Mouse (Mus musculus) CH12.LX (cell line): ENCODE data around the gene Yaf2. TPM values are rescaled to one million over a fixed set of nuclear protein-coding genes. Genes with fewer than 3 reads are reported as not detected.

Experiments used
- DNase-seq: peaks from one replicate; pipeline ENCODE4 v3.0.0-alpha.2; 2013; ENCODE audit errors: extremely low read depth
- H3K27ac ChIP-seq: 2 replicates; pipeline ENCODE4 v1.5.1; 2012; ENCODE audit warnings: low read depth, mild to moderate bottlenecking, control low read depth, moderate library complexity; ENCODE audit not compliant: insufficient read depth
- H3K27me3 ChIP-seq: replicated peaks from 2 replicates; pipeline ENCODE3; 2012; ENCODE audit warnings: inconsistent platforms
- H3K36me3 ChIP-seq, 2 experiments: replicated peaks in 1 of 2; 2 replicates each; pipeline versions ENCODE3 to v1.6.1; 2012; ENCODE audit warnings: inconsistent platforms in 1 of 2, low read length in 1 of 2, mild to moderate bottlenecking in 1 of 2, mixed read lengths in 1 of 2, moderate library complexity in 1 of 2; ENCODE audit not compliant: control insufficient read depth in 1 of 2, insufficient read depth in 1 of 2
- H3K4me1 ChIP-seq, 2 experiments: 2 replicates each; pipeline ENCODE4 v1.6.1; 2012; ENCODE audit warnings: inconsistent platforms in 1 of 2, moderate library complexity in 1 of 2; ENCODE audit not compliant: insufficient read depth in 2 of 2, control insufficient read depth in 1 of 2
- H3K4me2 ChIP-seq: 2 replicates; pipeline ENCODE4 v1.6.1; 2012; ENCODE audit warnings: low read depth, mild to moderate bottlenecking, control low read depth; ENCODE audit not compliant: poor library complexity, insufficient read depth, severe bottlenecking
- H3K4me3 ChIP-seq, 3 experiments: fragments of 150-350 bp in 1 of 3; sonication (generic) in 1 of 3; replicated peaks in 1 of 3; 2 replicates each; pipeline versions ENCODE3 to v1.5.1; 2011 to 2012; ENCODE audit warnings: low read depth in 2 of 3, low read length in 2 of 3, mild to moderate bottlenecking in 2 of 3, moderate library complexity in 2 of 3, control low read depth in 1 of 3, improper control_type of control experiment in 1 of 3, inconsistent platforms in 1 of 3, mixed read lengths in 1 of 3; ENCODE audit not compliant: poor library complexity in 1 of 3
- H3K79me2 ChIP-seq: replicated peaks from 2 replicates; pipeline ENCODE4 v1.6.1; 2012; ENCODE audit warnings: mild to moderate bottlenecking, moderate library complexity; ENCODE audit not compliant: control insufficient read depth, poor library complexity, insufficient read depth, severe bottlenecking; ENCODE audit errors: extremely low read depth
- H3K9ac ChIP-seq: 2 replicates; pipeline ENCODE4 v1.6.1; 2012; ENCODE audit warnings: low read depth, mild to moderate bottlenecking, control low read depth, moderate library complexity; ENCODE audit not compliant: insufficient read depth
- H3K9me3 ChIP-seq: replicated peaks from 2 replicates; pipeline ENCODE3; 2012; ENCODE audit warnings: low read length, inconsistent platforms, mixed read lengths
- CHD1 ChIP-seq: IDR thresholded peaks from 2 replicates; pipeline ENCODE4 v1.6.1; 2012; ENCODE audit warnings: low read depth, low read length, improper control_type of control experiment, inconsistent platforms
- CHD2 ChIP-seq: IDR thresholded peaks from 2 replicates; pipeline ENCODE4 v1.6.1; 2011; ENCODE audit warnings: low read length, improper control_type of control experiment
- CTCF ChIP-seq, 2 experiments: IDR thresholded peaks in 1 of 2; conservative IDR thresholded peaks in 1 of 2; 2 replicates each; pipeline ENCODE4 v1.5.1; 2011 to 2012; ENCODE audit warnings: low read depth in 2 of 2, low read length in 2 of 2, improper control_type of control experiment in 1 of 2, inconsistent platforms in 1 of 2, mild to moderate bottlenecking in 1 of 2, moderate library complexity in 1 of 2
- EP300 ChIP-seq: IDR thresholded peaks from 2 replicates; pipeline ENCODE4 v1.6.1; 2011; ENCODE audit warnings: low read length, improper control_type of control experiment
- ETS1 ChIP-seq: conservative IDR thresholded peaks from 2 replicates; pipeline ENCODE4 v1.6.1; 2012; ENCODE audit warnings: low read depth, mild to moderate bottlenecking, inconsistent platforms, low read length, improper control_type of control experiment, moderate library complexity
- HCFC1 ChIP-seq: IDR thresholded peaks from 2 replicates; pipeline ENCODE4 v1.6.1; 2012; ENCODE audit warnings: low read depth, mild to moderate bottlenecking, inconsistent platforms, low read length, improper control_type of control experiment
- JUND ChIP-seq: conservative IDR thresholded peaks from 2 replicates; pipeline ENCODE4 v1.6.1; 2011; ENCODE audit warnings: low read depth, low read length, improper control_type of control experiment
- KAT2A ChIP-seq: IDR thresholded peaks from 2 replicates; pipeline ENCODE4 v1.6.1; 2012; ENCODE audit warnings: low read length, improper control_type of control experiment, inconsistent platforms; ENCODE audit not compliant: insufficient replicate concordance
- MAFK ChIP-seq: IDR thresholded peaks from 2 replicates; pipeline ENCODE4 v1.6.1; 2011; ENCODE audit warnings: low read length, improper control_type of control experiment; ENCODE audit not compliant: insufficient replicate concordance
- MAZ ChIP-seq: IDR thresholded peaks from 2 replicates; pipeline ENCODE4 v1.6.1; 2012; ENCODE audit warnings: low read depth, mild to moderate bottlenecking, inconsistent platforms, low read length, improper control_type of control experiment, moderate library complexity
- MEF2A ChIP-seq: IDR thresholded peaks from 2 replicates; pipeline ENCODE4 v1.6.1; 2014; ENCODE audit warnings: low read depth, mild to moderate bottlenecking, inconsistent platforms, low read length, improper control_type of control experiment, borderline replicate concordance
- MXI1 ChIP-seq: IDR thresholded peaks from 2 replicates; pipeline ENCODE4 v1.6.1; 2011; ENCODE audit warnings: mild to moderate bottlenecking, low read depth, low read length, improper control_type of control experiment
- MYC ChIP-seq: IDR thresholded peaks from 2 replicates; pipeline ENCODE4 v1.6.1; 2011; ENCODE audit warnings: low read depth, mild to moderate bottlenecking, improper control_type of control experiment, low read length
- NRF1 ChIP-seq: IDR thresholded peaks from 2 replicates; pipeline ENCODE4 v1.6.1; 2014; ENCODE audit warnings: low read depth, mild to moderate bottlenecking, inconsistent platforms, low read length, improper control_type of control experiment, moderate library complexity
- PAX5 ChIP-seq: IDR thresholded peaks from 2 replicates; pipeline ENCODE4 v1.6.1; 2012; ENCODE audit warnings: low read length, inconsistent platforms, mixed read lengths
- RCOR1 ChIP-seq: conservative IDR thresholded peaks from 2 replicates; pipeline ENCODE4 v1.6.1; 2012; ENCODE audit warnings: low read depth, mild to moderate bottlenecking, inconsistent platforms, low read length, improper control_type of control experiment
- SIN3A ChIP-seq: IDR thresholded peaks from 2 replicates; pipeline ENCODE4 v1.6.1; 2012; ENCODE audit warnings: low read length, improper control_type of control experiment, inconsistent platforms
- SMC3 ChIP-seq: IDR thresholded peaks from 2 replicates; pipeline ENCODE4 v1.6.1; 2011; ENCODE audit warnings: low read depth, low read length, improper control_type of control experiment
- TBP ChIP-seq: conservative IDR thresholded peaks from 2 replicates; pipeline ENCODE4 v1.6.1; 2011; ENCODE audit warnings: low read depth, low read length, improper control_type of control experiment
- TCF12 ChIP-seq: IDR thresholded peaks from 2 replicates; pipeline ENCODE4 v1.6.1; 2014; ENCODE audit warnings: low read depth, mild to moderate bottlenecking, inconsistent platforms, low read length, improper control_type of control experiment
- UBTF ChIP-seq: IDR thresholded peaks from 2 replicates; pipeline ENCODE4 v1.6.1; 2012; ENCODE audit warnings: low read depth, mild to moderate bottlenecking, inconsistent platforms, low read length, improper control_type of control experiment, moderate library complexity
- USF1 ChIP-seq: IDR thresholded peaks from 2 replicates; pipeline ENCODE4 v1.6.1; 2014; ENCODE audit warnings: low read depth, mild to moderate bottlenecking, inconsistent platforms, low read length, improper control_type of control experiment
- USF2 ChIP-seq: conservative IDR thresholded peaks from 2 replicates; pipeline ENCODE4 v1.6.1; 2011; ENCODE audit warnings: low read depth, low read length, improper control_type of control experiment
- ZC3H11A ChIP-seq: IDR thresholded peaks from 2 replicates; pipeline ENCODE4 v1.6.1; 2012; ENCODE audit warnings: low read depth, mild to moderate bottlenecking, inconsistent platforms, low read length, improper control_type of control experiment
- ZKSCAN1 ChIP-seq: IDR thresholded peaks from 2 replicates; pipeline ENCODE4 v1.6.1; 2012; ENCODE audit warnings: low read depth, inconsistent platforms, low read length, improper control_type of control experiment, borderline replicate concordance
- ZMIZ1 ChIP-seq: IDR thresholded peaks from 2 replicates; pipeline ENCODE4 v1.6.1; 2012; ENCODE audit warnings: low read depth, mild to moderate bottlenecking, inconsistent platforms, low read length, improper control_type of control experiment
- dilution Hi-C: fragments of 300-500 bp; cut with MboI; formaldehyde crosslinking; loops from 2 replicates; pipeline ENCODE4 v1.14.3; 2020; ENCODE audit warnings: low sequenced_read_pairs; ENCODE audit not compliant: extremely low pct_unique_long_range_greater_than_20kb, extremely low pct_ligation_motif_present
- in situ Hi-C: fragments of 300-500 bp; cut with MboI; formaldehyde crosslinking; loops from 3 replicates; pipeline ENCODE4 v1.14.3; 2019; ENCODE audit warnings: low sequenced_read_pairs, low pct_ligation_motif_present, low pct_unique_long_range_greater_than_20kb, mixed read lengths
- polyA plus RNA-seq: library from polyadenylated mRNA; unstranded; fragments of >175 nt; gene quantifications from 2 replicates; pipeline ENCODE4 v1.2.1, GENCODE M21; 2012; ENCODE audit warnings: low read depth; ENCODE audit not compliant: insufficient read length
- total RNA-seq, 2 experiments: library from RNA; depleted of rRNA; stranded (reverse); fragments of 300-350 nt in 1 of 2; fragments of >200 nt in 1 of 2; gene quantifications; 2 replicates each; pipeline ENCODE4 v1.2.3; 2012 to 2014

The Yaf2 gene
- total and polyA plus RNA-seq, 3 experiments = 32.7 to 78.4 (median 46.2) TPM

GRCm38 (mm10) chr15:93335821-93336657, 696 bp downstream of the Yaf2 start (continued):
- TF ChIP-seq SMC3 (no peak), NRF1 (no peak), MYC (no peak), ETS1 (0 out of 2 replicates have a peak, but pooled peaks have one; percentile 8), MEF2A (no peak; the same call in 1 of the 2 replicates), MAZ (no peak), CHD1 (no peak), ZC3H11A (no peak), KAT2A (no peak), MXI1 (no peak; the same call in 1 of the 2 replicates), ZKSCAN1 (no peak), SIN3A (no peak; the same call in 1 of the 2 replicates), MAFK (no peak)

DNA sequence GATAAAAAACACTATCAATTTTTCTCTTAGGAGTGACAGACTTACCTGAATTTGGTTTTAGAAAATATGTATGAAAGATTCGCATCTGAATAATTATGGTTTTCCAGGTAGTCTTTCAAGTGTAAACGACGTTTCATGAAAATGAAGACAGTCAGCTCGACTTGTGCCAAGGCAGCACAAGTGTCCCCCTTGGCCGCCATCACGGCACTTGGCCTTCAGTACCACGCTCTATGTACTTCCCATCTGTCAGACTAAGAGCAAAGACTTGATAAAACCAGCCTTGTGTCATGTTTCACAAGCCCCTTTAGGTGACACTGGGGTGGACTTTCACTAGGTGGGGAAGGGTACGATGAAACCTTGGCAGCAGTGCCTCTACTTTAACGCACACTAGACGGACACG, 5.5 kb downstream of the Yaf2 start:
- TF ChIP-seq USF2 (no peak), CHD2 (no peak), JUND (no peak), KAT2A (no peak), UBTF (no peak), CTCF (conservative IDR thresholded peaks at IDR 0.05 in 1 of 2, IDR thresholded peaks at IDR 0.05 in 1 of 2; ENCODE audit: low read depth in 2 of 2, low read length in 2 of 2) (no peak), MAZ (no peak), ZC3H11A (no peak), RCOR1 (no peak), PAX5 (no peak), TCF12 (no peak), ZMIZ1 (no peak), USF1 (no peak), HCFC1 (no peak), TBP (no peak), EP300 (no peak)
- Histone ChIP-seq H3K4me1 (peaks cover 11% of the 10 kb centered on the region in 2 experiments), H3K9me3 (no peaks in the 10 kb centered on the region), H3K36me3 (peaks cover 35 to 61% of the 10 kb centered on the region in 2 experiments), H3K27ac (no peak overlapping the region), H3K27me3 (no peaks in the 10 kb centered on the region), H3K4me2 (no peak overlapping the region), H3K79me2 (peaks cover 24% of the 10 kb centered on the region), H3K9ac (no peak overlapping the region), H3K4me3 (no peak overlapping the region)
- DNase-seq = no peak
- dilution Hi-C loops (no loop called here), in situ Hi-C loops (no loop called here)
